Mouse (Mus musculus): ENCODE results near the gene Naf1. TPM values are rescaled to one million over a fixed set of nuclear protein-coding genes. Genes with fewer than 3 reads are reported as not detected.

The Naf1 gene
- 2.2 and 2.5 TPM in 2 replicates for polyA plus RNA-seq (2015; fragmentation: Nextera tagmentation; extraction: Ambion mirVana)

- 0 out of 2 replicates have a peak, but pooled peaks have one; percentile 3 for TF ChIP-seq CTCF (IDR thresholded peaks at IDR 0.05; ENCODE audit: low read depth)
- Histone ChIP-seq H3K36me3 (ENCODE audit: control insufficient read depth, insufficient read depth) (no peaks in the 10 kb centered on the region), H3K27me3 (replicated peaks; ENCODE audit: control insufficient read depth, insufficient read depth, low read length) (no peaks in the 10 kb centered on the region), H3K4me1 (replicated peaks; ENCODE audit: control insufficient read depth, insufficient read depth, low read length) (no peaks in the 10 kb centered on the region), H3K9me3 (ENCODE audit: control insufficient read depth) (no peaks in the 10 kb centered on the region), H3K4me3 (ENCODE audit: low read depth, low read length) (peak within 1 kb of the TSS; percentile 75), H3K9ac (ENCODE audit: low read depth, low read length) (peak within 1 kb of the TSS; percentile 68), H3K27ac (ENCODE audit: low read depth, low read length) (no peak within 1 kb of the TSS; the same call in 1 of the 2 replicates), H3K4me2 (replicated peaks; ENCODE audit: low read depth) (peak within 1 kb of the TSS; percentile 98)
- WGBS = under 1% methylated on average over 37 of the region's 37 CpGs
- ATAC-seq = peak; percentile 98
Measured at GRCm38 (mm10) chr8:66860023-66860422, at the start of gene Naf1. Gene Naf1, plus strand, starts transcription at chr8:66860217.

GRCm38 (mm10) chr8:66860921-66861588 lies 1.0 kb downstream of the Naf1 start:
- Histone ChIP-seq H3K36me3 (ENCODE audit: control insufficient read depth, insufficient read depth) (no peaks in the 10 kb centered on the region), H3K9me3 (ENCODE audit: control insufficient read depth) (no peaks in the 10 kb centered on the region), H3K4me1 (replicated peaks; ENCODE audit: control insufficient read depth, insufficient read depth, low read length) (no peaks in the 10 kb centered on the region), H3K27ac (ENCODE audit: low read depth, low read length) (no peak overlapping the region; the same call in 1 of the 2 replicates), H3K4me2 (replicated peaks; ENCODE audit: low read depth) (peak overlapping the region; percentile 98), H3K9ac (ENCODE audit: low read depth, low read length) (peak overlapping the region; percentile 66), H3K27me3 (replicated peaks; ENCODE audit: control insufficient read depth, insufficient read depth, low read length) (no peaks in the 10 kb centered on the region), H3K4me3 (ENCODE audit: low read depth, low read length) (peak overlapping the region; percentile 75)
- no peak for TF ChIP-seq CTCF (IDR thresholded peaks at IDR 0.05; ENCODE audit: low read depth)
- WGBS = 2% methylated on average over 46 of the region's 46 CpGs
- ATAC-seq = peak; percentile 55; the same call in 1 of the 2 replicates

GRCm38 (mm10) chr8:66861589-66862500 lies 1.8 kb downstream of the Naf1 start:
- Histone ChIP-seq H3K9ac (ENCODE audit: low read depth, low read length) (no peak overlapping the region; the same call in 1 of the 2 replicates), H3K27ac (ENCODE audit: low read depth, low read length) (no peak overlapping the region), H3K36me3 (ENCODE audit: control insufficient read depth, insufficient read depth) (no peaks in the 10 kb centered on the region), H3K4me2 (replicated peaks; ENCODE audit: low read depth) (peak overlapping the region; percentile 98), H3K4me1 (replicated peaks; ENCODE audit: control insufficient read depth, insufficient read depth, low read length) (no peaks in the 10 kb centered on the region), H3K9me3 (ENCODE audit: control insufficient read depth) (no peaks in the 10 kb centered on the region), H3K27me3 (replicated peaks; ENCODE audit: control insufficient read depth, insufficient read depth, low read length) (no peaks in the 10 kb centered on the region), H3K4me3 (ENCODE audit: low read depth, low read length) (peak overlapping the region; percentile 75)
- WGBS = 62% methylated on average over 5 of the region's 5 CpGs
- ATAC-seq = no peak
- no peak for TF ChIP-seq CTCF (IDR thresholded peaks at IDR 0.05; ENCODE audit: low read depth)

GRCm38 (mm10) chr8:66863761-66864160 lies 3.7 kb downstream of the Naf1 start:
- Histone ChIP-seq H3K27me3 (replicated peaks; ENCODE audit: control insufficient read depth, insufficient read depth, low read length) (no peaks in the 10 kb centered on the region), H3K36me3 (ENCODE audit: control insufficient read depth, insufficient read depth) (no peaks in the 10 kb centered on the region), H3K9me3 (ENCODE audit: control insufficient read depth) (no peaks in the 10 kb centered on the region), H3K4me2 (replicated peaks; ENCODE audit: low read depth) (no peak overlapping the region), H3K4me1 (replicated peaks; ENCODE audit: control insufficient read depth, insufficient read depth, low read length) (no peaks in the 10 kb centered on the region), H3K27ac (ENCODE audit: low read depth, low read length) (no peak overlapping the region), H3K4me3 (ENCODE audit: low read depth, low read length) (no peak overlapping the region), H3K9ac (ENCODE audit: low read depth, low read length) (no peak overlapping the region)
- TF ChIP-seq CTCF (IDR thresholded peaks at IDR 0.05; ENCODE audit: low read depth) = no peak
- whole genome bisulfite sequencing = 92% methylated on average over 3 of the region's 3 CpGs
- ATAC-seq = no peak

- TF ChIP-seq CTCF (IDR thresholded peaks at IDR 0.05; ENCODE audit: low read depth) = no peak
- Histone ChIP-seq H3K4me1 (replicated peaks; ENCODE audit: control insufficient read depth, insufficient read depth, low read length) (no peaks in the 10 kb centered on the region), H3K27me3 (replicated peaks; ENCODE audit: control insufficient read depth, insufficient read depth, low read length) (no peaks in the 10 kb centered on the region), H3K36me3 (ENCODE audit: control insufficient read depth, insufficient read depth) (no peaks in the 10 kb centered on the region), H3K27ac (ENCODE audit: low read depth, low read length) (no peak overlapping the region), H3K4me2 (replicated peaks; ENCODE audit: low read depth) (no peak overlapping the region), H3K9ac (ENCODE audit: low read depth, low read length) (no peak overlapping the region), H3K9me3 (ENCODE audit: control insufficient read depth) (no peaks in the 10 kb centered on the region), H3K4me3 (ENCODE audit: low read depth, low read length) (no peak overlapping the region)
- 73% methylated on average over 1 of the region's 1 CpGs for WGBS
- ATAC-seq = no peak
Measured at GRCm38 (mm10) chr8:66865120-66865519, 5.1 kb downstream of the Naf1 start.

GRCm38 (mm10) chr8:66867679-66868078 lies 7.7 kb downstream of the Naf1 start:
- 70% methylated on average over 3 of the region's 3 CpGs for WGBS
- no peak for ATAC-seq
- H3K4me3 ChIP-seq (ENCODE audit: low read depth, low read length) = no peak overlapping the region
- no peaks in the 10 kb centered on the region for H3K27me3 ChIP-seq (replicated peaks; ENCODE audit: control insufficient read depth, insufficient read depth, low read length)
- no peak overlapping the region for H3K4me2 ChIP-seq (replicated peaks; ENCODE audit: low read depth)
- TF ChIP-seq CTCF (IDR thresholded peaks at IDR 0.05; ENCODE audit: low read depth) = no peak
- H3K9ac ChIP-seq (ENCODE audit: low read depth, low read length) = no peak overlapping the region
- H3K9me3 ChIP-seq (ENCODE audit: control insufficient read depth) = no peaks in the 10 kb centered on the region
- H3K36me3 ChIP-seq (ENCODE audit: control insufficient read depth, insufficient read depth) = no peaks in the 10 kb centered on the region
- no peak overlapping the region for H3K27ac ChIP-seq (ENCODE audit: low read depth, low read length)
- H3K4me1 ChIP-seq (replicated peaks; ENCODE audit: control insufficient read depth, insufficient read depth, low read length) = no peaks in the 10 kb centered on the region
